Mouse (Mus musculus) megakaryocyte progenitor cell, adult 5-6 weeks (primary cell): ENCODE measurements around the gene Kcnh7. TPM values are rescaled to one million over a fixed set of nuclear protein-coding genes. Genes with fewer than 3 reads are reported as not detected.

Experiments
- ATAC-seq: replicated peaks from 2 replicates; pipeline ENCODE4 v1.8.0; 2016; ENCODE audit warnings: mild to moderate bottlenecking, moderate TSS enrichment, inconsistent platforms; ENCODE audit not compliant: poor library complexity
- total RNA-seq, 2 experiments: library from RNA; stranded (forward) in 1 of 2; stranded (reverse) in 1 of 2; fragments of 157-497, 149-512 nt in 1 of 2; fragments of 200-1000 nt in 1 of 2; gene quantifications; 2 replicates each; pipeline versions ENCODE4 v1.2.3 to v1.2.4; 2015 to 2017

Kcnh7 gene
- total RNA-seq, 2 experiments from 2014 or later, result under 0.01 TPM; not detected in 1

- ATAC-seq, result no peak
Measured at GRCm38 (mm10) chr2:62725946-62726345, 458.1 kb downstream of the Kcnh7 start.

GRCm38 (mm10) chr2:62718411-62718810 is 465.7 kb downstream of the Kcnh7 start:
- peak; percentile 50 for ATAC-seq

- no peak for ATAC-seq
Measured at GRCm38 (mm10) chr2:62717270-62717669, 466.8 kb downstream of the Kcnh7 start.

- ATAC-seq, result peak; percentile 86
Measured at GRCm38 (mm10) chr2:62715260-62715659, 468.8 kb downstream of the Kcnh7 start.

GRCm38 (mm10) chr2:62714362-62714761 is 469.7 kb downstream of the Kcnh7 start:
- peak; percentile 69 for ATAC-seq

GRCm38 (mm10) chr2:62709633-62710032 is 474.5 kb downstream of the Kcnh7 start:
- no peak for ATAC-seq

- ATAC-seq, result peak; percentile 96
Measured at GRCm38 (mm10) chr2:62706313-62706712, 477.8 kb downstream of the Kcnh7 start.

- ATAC-seq, result peak; percentile 18; the same call in 1 of the 2 replicates
Measured at GRCm38 (mm10) chr2:62685934-62686333, 498.2 kb downstream of the Kcnh7 start.

- ATAC-seq, result peak; percentile 86
Measured at GRCm38 (mm10) chr2:62684989-62685595, 499.0 kb downstream of the Kcnh7 start.

GRCm38 (mm10) chr2:62681667-62682066 is 502.4 kb downstream of the Kcnh7 start:
- 0 out of 2 replicates have a peak, but pooled peaks have one; percentile 13 for ATAC-seq

GRCm38 (mm10) chr2:62672788-62673187 is 511.3 kb downstream of the Kcnh7 start:
- peak; percentile 97 for ATAC-seq

GRCm38 (mm10) chr2:62670767-62671166 is 513.3 kb downstream of the Kcnh7 start:
- no peak for ATAC-seq

- ATAC-seq, result no peak
Measured at GRCm38 (mm10) chr2:62670301-62670700, 513.8 kb downstream of the Kcnh7 start.

GRCm38 (mm10) chr2:62669848-62670247 is 514.2 kb downstream of the Kcnh7 start:
- no peak for ATAC-seq

GRCm38 (mm10) chr2:62665536-62665935 is 518.6 kb downstream of the Kcnh7 start:
- ATAC-seq, result no peak

GRCm38 (mm10) chr2:62664839-62665238 is 519.2 kb downstream of the Kcnh7 start:
- peak; percentile 10; the same call in 1 of the 2 replicates for ATAC-seq

GRCm38 (mm10) chr2:62664135-62664670 is 519.9 kb downstream of the Kcnh7 start, which contains the start of gene Gca:
TSS of gene Gca (plus strand) at chr2:62664285.
- ATAC-seq, result peak; percentile 93

- no peak for ATAC-seq
Measured at GRCm38 (mm10) chr2:62662560-62662959, 521.5 kb downstream of the Kcnh7 start.

GRCm38 (mm10) chr2:62660565-62660964 is 523.5 kb downstream of the Kcnh7 start:
- ATAC-seq, result 0 out of 2 replicates have a peak, but pooled peaks have one; percentile 16

- peak; percentile 63 for ATAC-seq
Measured at GRCm38 (mm10) chr2:62656072-62656471, 528.0 kb downstream of the Kcnh7 start.

GRCm38 (mm10) chr2:62654519-62655338 is 529.4 kb downstream of the Kcnh7 start:
- peak; percentile 96 for ATAC-seq

- ATAC-seq, result no peak
Measured at GRCm38 (mm10) chr2:62652466-62652865, 531.6 kb downstream of the Kcnh7 start.
